Mouse (Mus musculus): ENCODE data around the gene Cavin1. TPM values are rescaled to one million over a fixed set of nuclear protein-coding genes. Genes with fewer than 3 reads are reported as not detected.

The Cavin1 gene
- total RNA-seq, 2 experiments from 2014 or later: 22.7 to 24.9 TPM

GRCm38 (mm10) chr11:100958613-100959463 is 11.8 kb downstream of the Cavin1 start:
- DNase-seq (ENCODE audit: low spot score in 2 of 2): peak in 1 of 2 experiments; percentile 12

GRCm38 (mm10) chr11:100957915-100958469 is 12.7 kb downstream of the Cavin1 start:
- DNase-seq (ENCODE audit: low spot score in 2 of 2): no peak

DNA sequence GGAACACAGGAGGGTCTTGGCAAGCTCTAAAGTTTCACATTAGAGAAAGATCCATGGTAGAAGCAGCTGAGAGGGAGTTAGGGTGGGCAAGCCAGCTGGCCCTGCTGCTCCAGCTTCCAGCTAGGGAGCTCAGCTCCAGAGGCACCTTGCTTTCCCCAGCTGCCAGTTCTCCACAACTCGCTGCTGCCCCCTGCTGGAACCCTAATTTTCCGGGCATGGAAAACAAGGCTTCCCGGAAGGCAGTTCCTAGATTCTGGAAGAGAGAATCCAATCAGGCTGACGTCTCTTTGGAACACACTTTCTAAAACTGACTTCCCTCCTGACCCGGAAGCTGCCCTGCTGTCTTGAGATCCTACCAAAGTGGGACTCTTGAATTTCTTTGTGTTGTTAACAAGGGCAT is 13.4 kb downstream of the Cavin1 start:
- DNase-seq (ENCODE audit: low spot score in 2 of 2): peak; percentile 92 to 99

DNA sequence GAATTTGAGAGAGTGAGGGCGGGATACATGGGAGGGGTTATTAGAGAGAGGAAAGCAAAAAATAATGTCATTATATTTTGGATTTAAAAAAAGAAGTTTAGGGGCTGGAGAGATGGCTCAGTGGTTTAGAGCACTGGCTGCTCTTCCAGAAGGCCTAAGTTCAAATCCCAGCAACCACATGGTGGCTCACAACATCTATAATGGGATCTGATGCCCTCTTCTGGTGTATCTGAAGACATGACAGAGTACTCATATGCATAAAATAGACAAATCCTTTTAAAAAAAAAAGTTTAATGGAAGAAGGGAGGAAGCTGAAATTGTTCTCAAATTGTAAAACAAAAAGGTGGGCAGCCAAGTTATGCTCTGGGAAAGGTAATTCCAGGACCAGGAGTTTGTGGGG is 21.1 kb downstream of the Cavin1 start:
- DNase-seq (ENCODE audit: low spot score in 2 of 2): no peak

GRCm38 (mm10) chr11:100948317-100948716 is 22.4 kb downstream of the Cavin1 start:
- no peak for DNase-seq (ENCODE audit: low spot score in 2 of 2)

DNA sequence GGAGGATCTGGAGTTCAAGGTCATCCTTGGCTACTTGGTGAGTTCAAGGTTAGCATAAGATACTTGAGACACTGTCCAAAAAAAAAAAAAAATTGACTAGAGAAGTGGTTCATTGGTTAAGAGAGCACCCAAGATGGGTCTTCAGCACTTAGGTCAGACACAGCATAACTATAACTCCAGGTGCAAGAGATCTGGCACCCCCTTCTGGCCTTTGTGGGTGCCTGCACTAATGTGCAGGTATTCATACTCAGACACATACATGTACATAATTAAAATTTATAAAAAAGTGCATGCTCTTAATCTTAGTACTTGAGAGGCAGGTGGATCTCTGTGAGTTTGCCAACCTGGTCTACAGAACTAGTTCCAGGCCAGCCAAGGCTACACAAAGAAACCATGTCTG is 23.1 kb downstream of the Cavin1 start:
- no peak for DNase-seq (ENCODE audit: low spot score in 2 of 2)

DNA sequence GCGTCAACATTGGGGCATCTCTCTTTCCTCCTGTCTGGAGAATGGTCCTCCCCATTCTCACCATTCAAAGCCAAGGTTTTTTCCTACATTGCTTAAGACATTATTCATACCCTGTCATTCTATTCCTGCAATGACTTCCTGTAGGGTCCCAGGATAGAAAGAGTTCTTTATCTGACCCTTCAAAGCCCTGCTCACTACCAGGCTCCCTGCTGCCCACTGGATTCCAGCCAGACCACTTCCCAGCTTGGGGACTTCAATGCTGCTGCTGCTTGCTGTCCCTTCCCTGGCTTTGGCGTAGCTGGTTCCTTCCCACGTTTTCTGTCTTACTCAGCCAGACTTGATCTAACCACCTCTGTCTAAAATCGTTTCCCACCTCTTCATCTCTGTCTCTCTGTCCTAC is 23.8 kb downstream of the Cavin1 start:
- DNase-seq (ENCODE audit: low spot score in 2 of 2): no peak

DNA sequence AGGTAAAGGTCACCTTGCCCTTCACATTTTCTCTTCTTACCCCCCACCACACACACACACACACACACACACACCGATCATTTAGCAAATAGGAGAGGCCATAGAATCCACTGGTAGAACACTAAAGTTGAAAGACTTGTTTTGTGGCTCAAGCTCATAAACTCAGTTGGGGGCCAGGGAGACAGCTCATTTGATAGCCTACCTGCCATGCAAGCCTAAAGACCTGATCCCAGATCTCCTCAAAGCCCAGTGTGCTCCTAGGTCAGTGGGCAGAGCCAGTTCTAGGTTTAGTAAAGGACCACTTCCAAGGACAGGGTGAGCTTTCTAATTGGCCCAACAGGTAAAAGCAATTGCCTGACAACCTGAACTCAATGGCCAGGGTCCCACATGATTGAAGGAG is 28.3 kb downstream of the Cavin1 start:
- no peak for DNase-seq (ENCODE audit: low spot score in 2 of 2)

DNA sequence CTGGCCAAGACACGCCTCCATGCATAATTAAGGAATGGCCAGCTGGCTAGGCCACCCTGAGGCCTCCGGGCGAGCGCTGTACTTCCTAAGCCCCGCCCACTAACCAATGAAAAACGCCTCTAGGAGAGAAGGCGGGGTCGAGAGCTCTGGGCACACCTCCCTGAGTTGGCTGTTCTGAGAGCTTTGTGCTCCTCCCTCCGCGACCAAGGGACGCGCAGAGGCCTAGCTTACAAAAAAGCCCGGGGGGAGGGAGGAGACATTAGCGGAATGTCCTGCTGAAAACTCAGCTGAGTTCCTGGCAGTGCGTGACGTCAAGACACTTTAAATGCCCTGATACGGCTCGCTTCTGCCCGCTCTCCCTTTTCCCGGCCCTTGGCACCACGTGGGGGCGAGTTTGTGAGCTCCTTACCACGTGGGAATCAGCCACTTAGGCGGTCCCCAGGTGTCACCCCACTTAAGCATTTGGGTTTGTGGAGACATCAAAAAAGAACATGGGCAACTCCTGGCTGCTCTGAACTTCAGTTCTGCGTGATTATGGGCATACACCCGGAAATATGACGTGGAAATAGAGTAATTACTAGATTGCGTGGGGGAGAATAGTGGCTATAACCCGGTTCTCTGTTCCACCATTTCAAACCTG is 31.1 kb downstream of the Cavin1 start, which contains the start of gene Stat3:
Gene Stat3 (minus strand): TSS at position 29 of the 640 bp plus-strand sequence.
- peak; percentile 99 to 100 for DNase-seq (ENCODE audit: low spot score in 2 of 2)

DNA sequence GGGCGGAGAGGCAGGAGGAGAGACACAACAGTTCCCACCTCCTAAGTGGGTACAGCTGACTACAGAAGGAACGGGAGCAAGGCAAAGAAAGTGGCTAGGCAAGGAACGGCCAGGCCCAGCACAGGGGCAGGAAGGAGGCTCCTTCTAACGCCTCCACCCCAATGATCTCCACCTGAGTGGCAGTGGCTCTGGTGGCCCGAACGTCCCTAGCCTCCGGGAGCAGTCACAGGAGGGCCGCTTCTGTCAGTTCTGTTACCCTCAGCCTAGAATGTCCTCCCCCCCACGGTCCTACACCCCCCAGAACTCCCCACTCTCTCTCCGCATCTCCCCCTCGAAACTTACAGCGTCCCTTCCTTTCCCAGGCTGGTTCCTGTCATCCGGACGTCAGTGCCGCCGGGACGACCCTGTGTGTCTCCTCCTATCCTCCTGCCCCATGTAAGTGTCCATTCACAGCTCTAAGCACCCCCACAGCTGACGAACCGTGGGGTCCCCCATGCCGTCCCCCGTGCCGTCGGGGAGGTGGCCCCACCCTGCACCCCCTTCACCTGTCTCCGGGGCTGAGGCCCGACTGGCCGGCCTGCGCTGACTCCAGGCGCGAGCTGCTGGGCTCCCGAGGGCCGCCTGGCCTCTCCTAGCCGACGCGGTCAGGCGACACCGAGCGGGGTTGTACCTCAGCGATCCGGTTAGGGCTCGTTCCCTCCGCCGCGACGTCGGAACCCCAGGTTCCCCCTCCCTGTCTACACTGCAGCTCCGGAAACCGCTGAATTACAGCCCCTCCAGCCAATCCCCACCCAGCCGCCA is 31.8 kb downstream of the Cavin1 start:
- peak in 1 of 2 experiments; percentile 8 for DNase-seq (ENCODE audit: low spot score in 2 of 2)

GRCm38 (mm10) chr11:100938112-100938511 is 32.6 kb downstream of the Cavin1 start:
- no peak for DNase-seq (ENCODE audit: low spot score in 2 of 2)

DNA sequence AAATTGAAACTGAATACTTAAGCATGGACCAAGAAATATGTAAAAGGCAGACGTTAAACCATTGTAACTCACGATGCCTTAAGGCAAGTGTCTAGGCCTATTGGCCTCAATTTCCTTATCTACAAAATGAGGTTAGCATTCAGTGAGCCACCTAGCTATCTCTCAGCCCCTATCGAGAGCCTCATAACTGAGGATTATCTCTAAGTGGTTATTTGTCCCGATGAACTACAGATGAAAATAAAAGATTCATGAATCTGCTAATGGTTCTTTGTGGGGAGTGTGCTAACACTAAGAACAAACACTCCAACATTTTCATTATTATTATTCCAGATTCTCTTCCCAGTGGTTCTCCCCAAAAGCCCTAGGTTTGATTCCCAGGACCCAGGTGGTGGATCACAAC is 33.4 kb downstream of the Cavin1 start:
- DNase-seq (ENCODE audit: low spot score in 2 of 2): no peak

DNA sequence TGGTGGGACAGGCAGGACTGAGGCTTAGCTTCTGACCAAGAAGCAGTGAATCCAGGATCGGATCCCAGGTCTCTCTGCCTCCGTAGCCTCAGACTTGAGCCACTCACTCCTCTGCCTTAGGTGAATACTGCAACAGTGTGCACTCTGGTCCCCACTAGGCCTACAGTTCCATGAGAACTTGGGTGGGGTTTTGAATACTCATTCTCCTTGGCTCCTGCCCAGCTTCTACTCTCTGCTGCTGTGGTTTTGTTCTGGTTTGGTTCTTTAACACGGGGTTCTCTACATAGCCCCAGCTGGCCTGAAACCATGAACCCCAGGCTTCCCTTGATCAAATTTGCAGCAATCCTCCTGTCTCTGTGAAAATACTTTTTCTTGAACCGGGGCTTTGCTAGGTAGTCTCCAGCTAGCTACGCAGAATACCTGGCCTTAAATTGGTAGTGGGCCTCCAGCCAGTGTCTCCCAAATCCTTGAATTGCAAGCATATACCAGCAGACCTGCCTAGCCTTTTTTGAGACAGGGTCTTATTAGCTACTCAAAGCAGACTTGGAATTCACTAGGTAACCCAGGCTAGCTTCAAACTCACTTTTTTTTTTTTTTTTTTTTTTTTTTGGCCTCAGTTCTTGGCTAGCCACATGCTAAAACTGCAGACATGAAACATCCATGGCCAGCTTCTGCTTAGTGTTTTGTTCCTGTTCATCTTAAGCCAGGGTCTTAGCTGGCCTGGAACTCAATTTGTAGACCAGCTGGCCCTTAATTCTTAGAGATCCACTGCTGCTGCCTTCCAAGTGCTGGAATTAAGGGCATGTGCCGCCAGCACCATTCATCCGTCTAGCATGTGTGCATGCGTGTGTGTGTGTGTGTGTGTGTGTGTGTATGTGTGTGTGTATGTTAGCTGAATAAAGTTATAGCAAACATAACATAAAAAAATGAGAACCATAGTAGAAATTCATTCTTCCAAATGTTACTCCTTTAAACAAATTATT is 35.0 kb downstream of the Cavin1 start:
- DNase-seq (ENCODE audit: low spot score in 2 of 2): no peak

- no peak for DNase-seq (ENCODE audit: low spot score in 2 of 2)
Observed at GRCm38 (mm10) chr11:100931254-100931921, 39.3 kb downstream of the Cavin1 start.

GRCm38 (mm10) chr11:100930611-100931010 is 40.1 kb downstream of the Cavin1 start:
- no peak for DNase-seq (ENCODE audit: low spot score in 2 of 2)

DNA sequence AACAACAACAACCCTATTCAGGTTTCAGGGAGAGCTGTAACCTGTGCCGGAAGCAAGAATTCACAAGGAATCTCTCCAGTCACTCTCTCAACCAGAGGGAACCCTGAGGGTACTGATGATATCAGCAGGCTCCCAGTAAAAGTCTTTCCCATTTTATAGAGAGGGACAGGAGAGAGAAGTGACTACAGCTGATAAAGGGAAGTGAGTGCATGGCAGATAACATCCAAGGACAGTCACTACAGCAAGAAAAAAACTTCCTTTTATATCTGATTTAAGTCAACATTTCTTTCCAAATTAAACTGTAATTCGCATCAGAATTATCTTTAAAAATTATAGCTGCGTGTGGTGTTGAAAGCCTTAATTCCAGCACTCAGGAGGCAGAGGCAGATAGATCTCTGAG is 43.3 kb downstream of the Cavin1 start:
- DNase-seq (ENCODE audit: low spot score in 2 of 2): no peak

GRCm38 (mm10) chr11:100924386-100924919 is 46.2 kb downstream of the Cavin1 start:
- no peak for DNase-seq (ENCODE audit: low spot score in 2 of 2)

- DNase-seq (ENCODE audit: low spot score in 2 of 2): no peak
Observed at GRCm38 (mm10) chr11:100920887-100921624, 49.6 kb downstream of the Cavin1 start.

- no peak for DNase-seq (ENCODE audit: low spot score in 2 of 2)
Observed at GRCm38 (mm10) chr11:100918007-100918406, 52.7 kb downstream of the Cavin1 start.

Measured in left cerebral cortex, adult 18-20 months (tissue).